Mouse (Mus musculus) embryo, embryonic 11.5 days (tissue): ENCODE data around the gene Gm9964.

Source experiments
- DNase-seq: peaks from one replicate; pipeline ENCODE4 v3.0.0-alpha.2; 2012; ENCODE audit warnings: low read depth, low spot score

Gm9964 gene

GRCm38 (mm10) chr11:79253542-79254390 is 42.9 kb downstream of the Gm9964 start:
- DNase-seq: no peak

DNA sequence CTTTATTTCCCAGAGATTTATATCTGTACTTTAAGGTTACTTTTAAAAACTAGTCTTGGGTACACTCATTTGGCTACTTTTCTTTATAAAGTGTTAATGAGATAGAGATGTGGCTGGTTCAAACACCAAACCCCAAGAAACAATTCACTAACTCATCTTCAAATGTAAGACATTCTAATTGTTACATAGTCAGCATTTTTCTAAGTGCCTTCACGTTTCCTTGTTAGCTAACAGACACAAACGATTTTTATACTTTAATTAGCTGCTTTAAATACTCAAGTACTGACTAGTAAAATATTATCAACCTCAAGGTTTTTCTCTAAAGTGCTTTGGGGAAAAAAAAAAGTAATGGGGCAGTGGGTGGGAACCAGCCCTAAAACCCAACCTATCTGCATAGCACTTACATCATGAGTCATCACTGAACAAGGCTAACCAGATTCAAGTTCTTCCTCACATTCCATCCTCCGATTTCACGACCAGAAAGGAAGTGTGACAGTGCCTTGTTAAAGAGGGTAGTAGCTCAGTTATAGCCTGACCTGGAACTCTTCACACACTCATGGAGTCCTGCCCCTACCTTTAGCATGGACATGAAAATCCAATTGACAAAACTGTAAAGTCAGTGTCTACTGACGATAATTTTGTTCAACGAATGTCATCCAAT is 43.7 kb downstream of the Gm9964 start:
- DNase-seq: no peak
